Mouse (Mus musculus) layer of hippocampus, adult 11-12 months (tissue): ENCODE measurements around the gene 2310022B05Rik.

Experiments
- DNase-seq: peaks from one replicate; pipeline ENCODE4 v3.0.0; 2022; ENCODE audit warnings: low spot score

2310022B05Rik gene

GRCm38 (mm10) chr8:124663112-124663873 is at the start of gene 2310022B05Rik:
TSS of gene 2310022B05Rik (minus strand) at chr8:124663369.
- DNase-seq = peak; percentile 89

GRCm38 (mm10) chr8:124705823-124706222 is 42.7 kb upstream of the 2310022B05Rik start:
- no peak for DNase-seq

GRCm38 (mm10) chr8:124704376-124704775 is 41.2 kb upstream of the 2310022B05Rik start:
- no peak for DNase-seq

GRCm38 (mm10) chr8:124703526-124703925 is 40.4 kb upstream of the 2310022B05Rik start:
- DNase-seq = no peak

GRCm38 (mm10) chr8:124702183-124702582 is 39.0 kb upstream of the 2310022B05Rik start:
- no peak for DNase-seq

- no peak for DNase-seq
Measured at GRCm38 (mm10) chr8:124701023-124701422, 37.9 kb upstream of the 2310022B05Rik start.

GRCm38 (mm10) chr8:124700271-124700670 is 37.1 kb upstream of the 2310022B05Rik start:
- DNase-seq = no peak

- no peak for DNase-seq
Measured at GRCm38 (mm10) chr8:124695424-124696100, 32.4 kb upstream of the 2310022B05Rik start.

- no peak for DNase-seq
Measured at GRCm38 (mm10) chr8:124691706-124692105, 28.5 kb upstream of the 2310022B05Rik start.

- no peak for DNase-seq
Measured at GRCm38 (mm10) chr8:124688899-124689298, 25.7 kb upstream of the 2310022B05Rik start.

GRCm38 (mm10) chr8:124682218-124682617 is 19.0 kb upstream of the 2310022B05Rik start:
- no peak for DNase-seq

- DNase-seq = no peak
Measured at GRCm38 (mm10) chr8:124681792-124682157, 18.6 kb upstream of the 2310022B05Rik start.

- DNase-seq = no peak
Measured at GRCm38 (mm10) chr8:124681077-124681791, 18.1 kb upstream of the 2310022B05Rik start.

- no peak for DNase-seq
Measured at GRCm38 (mm10) chr8:124678246-124678645, 15.1 kb upstream of the 2310022B05Rik start.

GRCm38 (mm10) chr8:124677486-124677885 is 14.3 kb upstream of the 2310022B05Rik start:
- peak; percentile 91 for DNase-seq

- DNase-seq = peak; percentile 27
Measured at GRCm38 (mm10) chr8:124677078-124677477, 13.9 kb upstream of the 2310022B05Rik start.

- DNase-seq = peak; percentile 32
Measured at GRCm38 (mm10) chr8:124676661-124677060, 13.5 kb upstream of the 2310022B05Rik start.

- no peak for DNase-seq
Measured at GRCm38 (mm10) chr8:124672345-124672744, 9.2 kb upstream of the 2310022B05Rik start.

- no peak for DNase-seq
Measured at GRCm38 (mm10) chr8:124668798-124669197, 5.6 kb upstream of the 2310022B05Rik start.

- DNase-seq = no peak
Measured at GRCm38 (mm10) chr8:124664414-124664813, 1.2 kb upstream of the 2310022B05Rik start.

- DNase-seq = no peak
Measured at GRCm38 (mm10) chr8:124663874-124664230, 683 bp upstream of the 2310022B05Rik start.

GRCm38 (mm10) chr8:124662446-124663111 is 590 bp downstream of the 2310022B05Rik start:
- DNase-seq = no peak
